Mouse (Mus musculus): ENCODE measurements around the gene St3gal5.

St3gal5 gene

GRCm38 (mm10) chr6:72098021-72098655 lies 746 bp downstream of the St3gal5 start:
- DNase-seq (ENCODE audit: low read depth, low spot score): no peak

- DNase-seq (ENCODE audit: low read depth, low spot score): no peak
Measured at GRCm38 (mm10) chr6:72098691-72099090, 1.3 kb downstream of the St3gal5 start.

GRCm38 (mm10) chr6:72099281-72099680 lies 1.9 kb downstream of the St3gal5 start:
- DNase-seq (ENCODE audit: low read depth, low spot score): no peak

- no peak for DNase-seq (ENCODE audit: low read depth, low spot score)
Measured at GRCm38 (mm10) chr6:72100171-72100570, 2.8 kb downstream of the St3gal5 start.

- no peak for DNase-seq (ENCODE audit: low read depth, low spot score)
Measured at GRCm38 (mm10) chr6:72100939-72101338, 3.5 kb downstream of the St3gal5 start.

- DNase-seq (ENCODE audit: low read depth, low spot score): no peak
Measured at GRCm38 (mm10) chr6:72101386-72101785, 4.0 kb downstream of the St3gal5 start.

GRCm38 (mm10) chr6:72102066-72102465 lies 4.7 kb downstream of the St3gal5 start:
- no peak for DNase-seq (ENCODE audit: low read depth, low spot score)

- DNase-seq (ENCODE audit: low read depth, low spot score): no peak
Measured at GRCm38 (mm10) chr6:72104534-72104933, 7.1 kb downstream of the St3gal5 start.

GRCm38 (mm10) chr6:72108941-72109892 lies 11.8 kb downstream of the St3gal5 start:
- DNase-seq (ENCODE audit: low read depth, low spot score): no peak

- DNase-seq (ENCODE audit: low read depth, low spot score): no peak
Measured at GRCm38 (mm10) chr6:72110577-72110976, 13.2 kb downstream of the St3gal5 start.

GRCm38 (mm10) chr6:72112575-72112974 lies 15.2 kb downstream of the St3gal5 start:
- no peak for DNase-seq (ENCODE audit: low read depth, low spot score)

- no peak for DNase-seq (ENCODE audit: low read depth, low spot score)
Measured at GRCm38 (mm10) chr6:72113093-72113702, 15.8 kb downstream of the St3gal5 start.

GRCm38 (mm10) chr6:72114902-72115301 lies 17.5 kb downstream of the St3gal5 start:
- DNase-seq (ENCODE audit: low read depth, low spot score): no peak

- DNase-seq (ENCODE audit: low read depth, low spot score): no peak
Measured at GRCm38 (mm10) chr6:72117322-72117968, 20.1 kb downstream of the St3gal5 start.

- DNase-seq (ENCODE audit: low read depth, low spot score): no peak
Measured at GRCm38 (mm10) chr6:72119870-72120269, 22.5 kb downstream of the St3gal5 start.

GRCm38 (mm10) chr6:72121301-72121700 lies 23.9 kb downstream of the St3gal5 start:
- no peak for DNase-seq (ENCODE audit: low read depth, low spot score)

- no peak for DNase-seq (ENCODE audit: low read depth, low spot score)
Measured at GRCm38 (mm10) chr6:72122515-72122914, 25.1 kb downstream of the St3gal5 start.

- no peak for DNase-seq (ENCODE audit: low read depth, low spot score)
Measured at GRCm38 (mm10) chr6:72124315-72125103, 27.1 kb downstream of the St3gal5 start.

- DNase-seq (ENCODE audit: low read depth, low spot score): no peak
Measured at GRCm38 (mm10) chr6:72126128-72126917, 28.9 kb downstream of the St3gal5 start.

GRCm38 (mm10) chr6:72130056-72130455 lies 32.7 kb downstream of the St3gal5 start:
- DNase-seq (ENCODE audit: low read depth, low spot score): no peak
